Mouse (Mus musculus) olfactory bulb, adult 2 months (tissue): ENCODE measurements around the gene Dmrta2.

Experiments used
- CTCF ChIP-seq: fragments of 200-500 bp; IDR thresholded peaks from 2 replicates; pipeline ENCODE4 v1.5.1; 2012; ENCODE audit warnings: low read depth, mild to moderate bottlenecking, low read length, moderate library complexity; ENCODE audit not compliant: insufficient read depth
- POLR2A ChIP-seq: fragments of 200-500 bp; IDR thresholded peaks from 2 replicates; pipeline ENCODE4 v1.6.1; 2012; ENCODE audit warnings: mild to moderate bottlenecking, low read depth, low read length, moderate library complexity; ENCODE audit not compliant: insufficient read depth

DNA sequence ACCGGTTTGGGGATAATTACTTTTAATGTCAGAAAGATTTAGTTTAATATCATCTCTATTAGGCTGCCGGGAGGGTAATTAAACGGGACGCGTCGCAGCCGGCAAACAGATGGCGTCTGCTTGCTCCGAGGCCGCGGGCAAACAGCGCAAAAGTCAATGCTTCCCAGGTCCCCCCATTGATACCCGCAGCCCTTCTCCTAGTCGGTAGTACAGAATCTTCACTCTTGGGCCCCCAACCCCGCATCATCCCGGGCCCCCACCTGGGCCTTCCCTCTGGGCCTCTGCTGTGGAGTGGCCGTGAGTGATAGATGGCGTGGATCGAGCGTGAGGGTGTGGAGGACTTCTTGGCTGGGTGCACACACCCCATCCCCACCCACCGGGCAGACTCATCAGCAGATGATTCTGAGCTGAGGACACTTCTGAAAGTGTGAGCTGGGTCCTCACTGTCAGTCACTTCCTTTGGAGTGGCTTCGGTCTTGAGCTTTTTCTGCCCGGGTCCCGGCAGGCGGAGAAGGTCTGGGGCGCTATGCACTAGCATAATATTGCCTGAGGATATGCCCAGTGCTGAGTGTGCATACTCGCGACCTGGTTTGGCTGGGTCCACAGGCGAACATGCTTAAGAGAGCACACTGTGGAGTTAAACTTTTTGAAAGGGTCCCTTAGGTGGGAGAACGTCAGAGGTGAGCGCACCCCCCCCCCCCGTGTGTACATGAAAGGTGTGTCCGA lies 3.0 kb upstream of the Dmrta2 start:
- TF ChIP-seq POLR2A (no peak), CTCF (no peak)
